Mouse (Mus musculus) neural tube, embryonic 12.5 days (tissue): Measurements from ENCODE around the gene Hnrnpa3. TPM values are rescaled to one million over a fixed set of nuclear protein-coding genes. Genes with fewer than 3 reads are reported as not detected.
"Not testable (repeated sequence)": the region's sequence is repeated elsewhere in the genome, so short reads cannot be mapped to it uniquely, and the experiment has no call there.

Experiments used
- ATAC-seq: fragments of 200-750 bp; cut with Nextera tagmentation; 2 replicates; pipeline ENCODE4 v1.8.0; 2017; ENCODE audit warnings: low read depth, mild to moderate bottlenecking, moderate TSS enrichment, moderate library complexity; ENCODE audit not compliant: low FRiP score
- H3K27ac ChIP-seq: fragments of 300-500 bp; sonication (generic); 2 replicates; pipeline ENCODE4 v1.5.1; 2016
- H3K27me3 ChIP-seq: fragments of 300-500 bp; sonication (generic); replicated peaks from 2 replicates; pipeline ENCODE4 v1.6.1; 2016; ENCODE audit warnings: mild to moderate bottlenecking
- H3K36me3 ChIP-seq: fragments of 300-500 bp; sonication (generic); 2 replicates; pipeline ENCODE4 v1.6.1; 2016; ENCODE audit warnings: mild to moderate bottlenecking
- H3K4me1 ChIP-seq: fragments of 300-500 bp; sonication (generic); 2 replicates; pipeline ENCODE4 v1.6.1; 2016
- H3K4me2 ChIP-seq: fragments of 300-500 bp; sonication (generic); replicated peaks from 2 replicates; pipeline ENCODE4 v1.6.1; 2016; ENCODE audit warnings: mild to moderate bottlenecking
- H3K4me3 ChIP-seq: fragments of 300-500 bp; sonication (generic); 2 replicates; pipeline ENCODE4 v1.5.1; 2016
- H3K9ac ChIP-seq: fragments of 300-500 bp; sonication (generic); 2 replicates; pipeline ENCODE4 v1.6.1; 2016; ENCODE audit warnings: mild to moderate bottlenecking
- H3K9me3 ChIP-seq: fragments of 300-500 bp; sonication (generic); 2 replicates; pipeline ENCODE4 v1.6.1; 2016; ENCODE audit warnings: mild to moderate bottlenecking
- WGBS: fragments of 180-500 bp; shearing (Covaris S2); methylation state at CpG from one replicate; pipeline ENCODE4 v1.1.7; 2016; 5-methylcytosine and 5-hydroxymethylcytosine counted together
- polyA plus RNA-seq: library from polyadenylated mRNA; unstranded; fragments of >200 nt; fragmentation: Nextera tagmentation; extraction: Ambion mirVana; gene quantifications from 2 replicates; pipeline ENCODE4 v1.2.1, GENCODE M21; 2016

The Hnrnpa3 gene
- polyA plus RNA-seq, 1 experiment from 2014 or later, result 334 TPM

DNA sequence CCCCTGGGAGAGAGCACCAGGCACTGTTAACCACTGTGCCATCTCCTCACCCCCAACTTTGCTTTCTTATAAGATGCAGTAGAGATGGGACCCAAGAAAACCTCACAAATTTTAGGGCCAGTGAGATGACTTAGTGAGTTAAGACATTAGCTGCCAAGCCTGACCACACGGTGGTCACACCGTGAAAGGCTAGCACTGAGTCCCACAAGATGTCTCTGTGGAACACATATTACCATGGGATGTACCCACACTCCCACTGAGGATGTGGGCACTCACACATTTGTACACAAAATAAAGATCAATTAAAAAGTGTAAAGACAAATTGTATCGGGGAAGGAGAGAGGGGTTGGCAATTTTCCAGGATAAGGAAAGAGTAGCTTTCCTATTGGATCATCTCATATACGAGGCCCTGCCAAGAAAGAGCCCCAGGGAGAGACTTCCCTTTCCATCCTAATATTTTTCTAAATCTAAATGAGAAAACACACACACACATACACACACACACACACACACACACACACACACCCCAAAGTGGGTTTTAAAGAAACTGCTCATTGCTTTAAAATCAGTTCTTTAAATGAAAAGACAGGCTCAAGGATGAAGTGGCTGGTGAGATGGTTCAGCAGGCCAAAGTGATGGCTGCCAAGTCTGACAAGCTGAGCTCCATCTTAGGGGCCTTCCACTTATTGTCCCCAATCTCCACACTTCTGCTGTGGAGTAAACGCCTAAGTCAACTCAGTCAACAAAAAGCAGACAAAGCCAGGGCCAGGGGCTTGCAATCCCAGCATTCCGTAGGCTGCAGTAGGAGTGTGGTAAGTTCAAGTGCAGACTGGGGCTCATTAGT lies 32.2 kb upstream of the Hnrnpa3 start:
- no peak for ATAC-seq
- no peak overlapping the region for H3K9ac ChIP-seq
- H3K4me2 ChIP-seq, result no peak overlapping the region
- no peaks in the 10 kb centered on the region for H3K27me3 ChIP-seq
- H3K9me3 ChIP-seq, result no peaks in the 10 kb centered on the region
- no peak overlapping the region for H3K4me3 ChIP-seq
- no peak overlapping the region for H3K27ac ChIP-seq
- no peaks in the 10 kb centered on the region for H3K4me1 ChIP-seq
- H3K36me3 ChIP-seq, result no peaks in the 10 kb centered on the region
- 77% methylated on average over 6 of the region's 6 CpGs for WGBS

DNA sequence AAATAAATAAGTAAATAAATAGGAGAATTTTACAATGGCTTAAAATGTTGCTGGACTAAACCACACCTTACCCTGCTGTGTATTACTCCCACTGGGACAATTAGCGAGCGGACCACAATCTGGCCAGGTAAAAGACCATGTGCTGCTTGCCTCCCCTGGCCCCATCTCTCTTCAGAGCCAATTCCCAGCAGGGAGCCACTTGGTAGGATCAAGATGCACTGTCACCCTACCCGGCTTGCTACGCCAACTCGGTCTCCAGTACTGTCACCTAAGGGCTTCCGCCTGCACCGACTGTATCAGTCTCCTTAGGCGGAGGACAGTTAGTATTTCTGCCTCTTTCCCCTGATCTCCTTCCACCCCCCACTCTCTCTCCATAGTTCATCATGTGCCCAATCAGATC lies 30.6 kb upstream of the Hnrnpa3 start:
- Histone ChIP-seq H3K36me3 (no peaks in the 10 kb centered on the region), H3K27ac (no peak overlapping the region), H3K4me2 (no peak overlapping the region), H3K4me3 (no peak overlapping the region), H3K9me3 (no peaks in the 10 kb centered on the region), H3K4me1 (no peaks in the 10 kb centered on the region), H3K9ac (no peak overlapping the region), H3K27me3 (no peaks in the 10 kb centered on the region)
- no peak for ATAC-seq
- 92% methylated on average over 8 of the region's 8 CpGs for WGBS

DNA sequence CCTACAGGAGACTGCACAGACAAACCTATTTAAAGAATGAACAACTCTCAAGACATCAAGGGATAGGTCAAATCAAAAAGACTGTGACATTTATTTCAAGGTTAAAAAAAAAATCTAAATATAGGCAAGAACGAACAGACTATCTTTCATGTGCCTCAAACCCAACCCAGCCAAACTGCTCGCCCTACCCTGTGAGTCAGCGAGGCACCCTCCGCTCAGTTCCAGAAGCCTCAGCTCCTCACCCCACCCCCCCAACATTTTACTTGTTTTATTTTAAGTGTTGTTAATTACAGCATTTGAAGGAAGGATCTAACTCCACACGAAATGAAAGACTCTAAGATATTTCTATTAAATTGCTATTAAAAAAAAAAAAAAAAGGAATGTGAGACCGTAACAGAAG lies 27.6 kb upstream of the Hnrnpa3 start:
- Histone ChIP-seq H3K9ac (no peak overlapping the region), H3K4me2 (no peak overlapping the region), H3K9me3 (no peaks in the 10 kb centered on the region), H3K4me3 (no peak overlapping the region), H3K4me1 (no peaks in the 10 kb centered on the region), H3K27me3 (no peaks in the 10 kb centered on the region), H3K36me3 (no peaks in the 10 kb centered on the region), H3K27ac (no peak overlapping the region)
- ATAC-seq, result no peak
- WGBS, result 91% methylated on average over 6 of the region's 6 CpGs

DNA sequence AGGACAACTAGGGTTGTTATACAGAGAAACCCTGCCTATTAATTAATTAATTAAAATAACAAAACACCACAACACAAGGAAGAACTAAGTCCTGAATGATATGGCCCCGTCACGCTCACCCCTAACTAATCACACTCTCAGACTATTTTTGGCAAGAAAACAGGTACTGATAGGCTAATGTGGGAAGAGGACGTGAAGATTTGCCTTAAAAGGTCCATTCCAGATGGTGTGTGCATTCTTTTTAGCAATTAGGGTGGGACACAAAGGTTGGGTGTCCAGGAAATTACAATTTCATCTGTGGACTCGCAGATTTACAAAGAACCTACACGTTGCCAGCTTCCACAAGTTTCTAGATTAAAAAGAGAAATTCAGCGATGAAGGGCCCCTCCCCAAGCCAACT lies 27.0 kb upstream of the Hnrnpa3 start:
- no peaks in the 10 kb centered on the region for H3K4me1 ChIP-seq
- no peaks in the 10 kb centered on the region for H3K27me3 ChIP-seq
- H3K9me3 ChIP-seq, result no peaks in the 10 kb centered on the region
- H3K9ac ChIP-seq, result no peak overlapping the region
- H3K27ac ChIP-seq, result no peak overlapping the region
- no peak overlapping the region for H3K4me2 ChIP-seq
- no peak for ATAC-seq
- no peaks in the 10 kb centered on the region for H3K36me3 ChIP-seq
- H3K4me3 ChIP-seq, result no peak overlapping the region
- WGBS, result 89% methylated on average over 6 of the region's 6 CpGs

DNA sequence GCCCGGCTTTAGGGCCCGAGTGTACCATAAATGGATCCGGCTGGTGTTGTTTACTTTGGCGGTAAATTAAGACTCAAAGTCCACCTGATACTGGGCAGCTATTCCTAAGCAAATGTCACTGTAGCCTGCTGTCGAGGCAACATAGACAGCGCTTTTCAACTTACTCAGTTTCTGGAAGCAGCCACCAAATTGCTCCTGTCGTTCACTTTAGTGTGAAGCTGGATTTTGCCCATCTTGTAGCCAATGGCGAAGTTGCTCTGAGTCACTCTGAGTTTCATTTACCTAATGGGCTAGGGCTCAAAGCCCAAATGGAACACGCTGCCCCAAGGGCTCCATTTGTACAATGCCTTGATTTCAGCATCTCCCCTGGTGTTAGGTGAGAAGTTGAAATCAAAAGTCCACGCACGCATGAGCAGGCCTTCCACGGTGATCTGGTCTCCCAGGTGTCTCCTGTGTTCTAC lies 26.3 kb upstream of the Hnrnpa3 start:
- H3K9me3 ChIP-seq, result no peaks in the 10 kb centered on the region
- H3K27ac ChIP-seq, result no peak overlapping the region
- no peaks in the 10 kb centered on the region for H3K36me3 ChIP-seq
- H3K27me3 ChIP-seq, result no peaks in the 10 kb centered on the region
- no peaks in the 10 kb centered on the region for H3K4me1 ChIP-seq
- no peak overlapping the region for H3K9ac ChIP-seq
- no peak for ATAC-seq
- WGBS, result 93% methylated on average over 12 of the region's 12 CpGs
- no peak overlapping the region for H3K4me2 ChIP-seq
- no peak overlapping the region for H3K4me3 ChIP-seq

DNA sequence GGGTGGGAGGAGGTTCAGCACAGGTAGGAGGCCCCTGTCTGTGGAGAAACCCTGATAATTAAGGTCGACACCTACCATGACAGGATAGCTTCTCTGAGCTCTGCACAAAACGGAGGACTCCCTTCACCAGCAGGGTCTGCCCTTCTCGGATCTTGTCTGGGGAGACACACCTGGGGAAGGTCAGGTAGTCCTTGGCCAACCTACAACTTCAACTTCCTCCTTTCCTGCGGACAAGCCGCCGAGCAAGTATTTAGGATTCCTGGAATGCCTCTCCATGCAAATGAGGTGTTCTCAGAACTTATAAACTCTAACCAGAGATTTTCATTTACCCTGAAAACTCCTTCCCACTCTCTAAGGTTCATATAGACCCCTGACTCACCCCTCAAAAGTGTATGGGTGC lies 25.7 kb upstream of the Hnrnpa3 start:
- H3K27ac ChIP-seq, result no peak overlapping the region
- no peaks in the 10 kb centered on the region for H3K9me3 ChIP-seq
- H3K27me3 ChIP-seq, result no peaks in the 10 kb centered on the region
- no peak overlapping the region for H3K9ac ChIP-seq
- no peak overlapping the region for H3K4me2 ChIP-seq
- H3K36me3 ChIP-seq, result no peaks in the 10 kb centered on the region
- no peak overlapping the region for H3K4me3 ChIP-seq
- ATAC-seq, result no peak
- WGBS, result 80% methylated on average over 6 of the region's 6 CpGs
- H3K4me1 ChIP-seq, result no peaks in the 10 kb centered on the region

DNA sequence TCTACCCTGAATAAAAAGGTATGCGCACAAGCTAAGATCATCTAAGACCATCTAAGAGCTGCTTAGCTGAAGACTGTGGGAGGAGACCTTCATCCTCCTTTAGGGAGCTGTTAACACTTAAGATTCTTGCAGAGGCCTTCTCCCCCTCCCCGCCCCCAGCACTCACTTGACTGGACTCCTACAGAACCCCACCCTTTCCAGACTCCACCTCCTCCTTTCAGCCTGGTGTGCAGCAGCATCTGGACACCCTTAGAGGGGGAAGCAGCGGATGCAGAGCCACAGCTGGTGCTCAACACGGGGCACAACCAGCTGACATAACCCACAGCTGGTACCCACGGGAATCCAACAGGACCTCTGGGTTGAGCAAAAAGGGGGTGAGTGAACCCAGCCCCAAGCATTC lies 25.3 kb upstream of the Hnrnpa3 start:
- H3K36me3 ChIP-seq, result no peaks in the 10 kb centered on the region
- H3K4me1 ChIP-seq, result no peaks in the 10 kb centered on the region
- H3K9me3 ChIP-seq, result no peaks in the 10 kb centered on the region
- no peak overlapping the region for H3K27ac ChIP-seq
- no peaks in the 10 kb centered on the region for H3K27me3 ChIP-seq
- WGBS, result 77% methylated on average over 5 of the region's 5 CpGs
- ATAC-seq, result no peak
- H3K9ac ChIP-seq, result no peak overlapping the region
- no peak overlapping the region for H3K4me2 ChIP-seq
- no peak overlapping the region for H3K4me3 ChIP-seq

DNA sequence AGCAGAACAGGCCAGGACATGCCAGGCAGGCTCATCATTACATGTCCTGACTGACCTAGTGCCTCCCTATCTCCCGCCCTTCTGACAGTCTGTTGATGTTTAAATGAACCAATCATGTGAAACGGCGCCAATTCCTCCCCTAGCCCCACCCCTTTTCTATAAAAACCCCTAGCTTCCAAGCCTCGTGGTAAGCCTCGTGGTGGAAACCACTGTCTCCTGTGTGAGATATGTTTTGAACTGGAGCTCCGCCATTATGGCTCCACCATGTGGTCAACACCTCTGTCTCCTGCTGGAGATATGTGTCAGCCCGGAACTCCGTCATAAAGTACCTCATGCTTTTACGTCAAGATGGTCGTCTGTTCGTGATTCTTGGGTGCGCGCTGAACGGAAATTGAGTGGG lies 24.6 kb upstream of the Hnrnpa3 start:
- not testable (repeated sequence) for H3K27me3 ChIP-seq, H3K27ac ChIP-seq, H3K9ac ChIP-seq, H3K9me3 ChIP-seq, H3K4me3 ChIP-seq, ATAC-seq, H3K36me3 ChIP-seq, H3K4me2 ChIP-seq, H3K4me1 ChIP-seq
- 93% methylated on average over 14 of the region's 14 CpGs for WGBS

DNA sequence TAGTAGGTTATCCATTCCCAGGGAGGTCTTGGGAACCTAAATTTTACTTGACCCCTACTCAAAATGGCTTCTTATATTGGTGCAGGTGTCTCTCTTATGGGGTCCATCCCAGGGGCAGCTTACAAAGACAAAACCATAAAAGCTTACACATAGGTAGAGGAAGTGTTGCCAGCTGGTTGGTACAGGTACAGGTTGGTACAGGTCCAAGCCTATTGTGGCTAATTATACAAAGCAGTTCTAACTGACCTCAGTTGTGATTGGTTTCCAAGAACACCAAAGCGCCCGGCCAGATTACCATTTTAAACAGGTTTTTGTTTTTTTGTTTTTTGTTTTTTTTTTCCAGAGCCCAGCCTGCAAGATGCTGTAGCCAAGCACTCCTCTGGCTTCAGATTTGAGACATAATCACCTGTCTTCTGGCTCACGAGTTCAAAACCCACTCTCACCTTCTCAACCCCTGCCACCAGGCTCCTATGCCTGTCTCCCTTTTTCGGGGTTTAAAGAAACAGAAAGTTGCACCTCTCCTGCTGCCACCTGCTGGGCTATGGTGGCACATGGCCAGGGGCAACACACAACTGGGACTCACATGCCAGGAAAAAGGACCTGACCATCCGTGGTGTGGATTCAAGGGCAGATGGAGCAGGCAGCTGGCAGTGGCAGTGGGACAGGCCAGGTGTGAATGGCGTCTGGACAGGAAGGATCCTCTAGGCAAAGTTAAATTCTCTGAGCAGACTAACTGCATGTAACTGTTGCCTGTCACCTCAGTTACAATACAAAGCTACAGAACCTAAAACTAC lies 22.6 kb upstream of the Hnrnpa3 start:
- Histone ChIP-seq H3K27me3 (no peaks in the 10 kb centered on the region), H3K9ac (no peak overlapping the region), H3K4me1 (no peaks in the 10 kb centered on the region), H3K36me3 (no peaks in the 10 kb centered on the region), H3K9me3 (no peaks in the 10 kb centered on the region), H3K27ac (no peak overlapping the region), H3K4me3 (no peak overlapping the region), H3K4me2 (no peak overlapping the region)
- 79% methylated on average over 6 of the region's 6 CpGs for WGBS
- no peak for ATAC-seq

DNA sequence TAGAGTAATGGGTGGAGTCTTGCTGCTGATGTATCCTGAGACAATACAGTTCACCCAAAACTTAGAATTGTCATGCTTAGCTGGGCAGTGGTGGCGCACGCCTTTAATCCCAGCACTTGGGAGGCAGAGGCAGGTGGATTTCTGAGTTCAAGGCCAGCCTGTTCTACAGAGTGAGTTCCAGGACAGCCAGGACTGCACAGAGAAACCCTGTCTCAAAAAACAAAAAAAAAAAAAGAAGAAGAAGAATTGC lies 22.1 kb upstream of the Hnrnpa3 start:
- not testable (repeated sequence) for H3K36me3 ChIP-seq, ATAC-seq, H3K9me3 ChIP-seq, H3K4me3 ChIP-seq, H3K4me2 ChIP-seq, H3K9ac ChIP-seq, H3K4me1 ChIP-seq, H3K27ac ChIP-seq, H3K27me3 ChIP-seq
- WGBS, result 100% methylated on average over 2 of the region's 2 CpGs

DNA sequence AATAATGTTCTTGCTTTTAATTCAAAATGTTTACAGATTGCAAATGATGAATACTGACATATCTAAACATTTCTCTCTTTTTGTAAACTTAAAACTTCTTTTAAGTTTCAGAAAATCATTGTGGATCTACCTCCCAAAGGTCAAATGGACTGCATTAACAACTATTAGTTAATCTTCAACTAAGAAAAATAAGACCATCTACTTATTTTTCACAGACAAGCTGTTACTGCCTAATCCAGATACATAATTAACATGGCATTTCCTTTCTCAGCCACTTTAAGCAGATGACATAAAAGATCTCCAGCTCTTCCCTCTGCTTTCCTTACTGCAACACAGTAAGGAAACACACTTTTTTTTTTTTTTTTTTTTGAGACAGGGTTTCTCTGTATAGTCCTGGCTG lies 21.7 kb upstream of the Hnrnpa3 start:
- H3K36me3 ChIP-seq, result no peaks in the 10 kb centered on the region
- H3K4me1 ChIP-seq, result no peaks in the 10 kb centered on the region
- H3K4me2 ChIP-seq, result no peak overlapping the region
- H3K9ac ChIP-seq, result no peak overlapping the region
- no peak overlapping the region for H3K4me3 ChIP-seq
- no peaks in the 10 kb centered on the region for H3K27me3 ChIP-seq
- no peak overlapping the region for H3K27ac ChIP-seq
- ATAC-seq, result no peak
- H3K9me3 ChIP-seq, result no peaks in the 10 kb centered on the region

DNA sequence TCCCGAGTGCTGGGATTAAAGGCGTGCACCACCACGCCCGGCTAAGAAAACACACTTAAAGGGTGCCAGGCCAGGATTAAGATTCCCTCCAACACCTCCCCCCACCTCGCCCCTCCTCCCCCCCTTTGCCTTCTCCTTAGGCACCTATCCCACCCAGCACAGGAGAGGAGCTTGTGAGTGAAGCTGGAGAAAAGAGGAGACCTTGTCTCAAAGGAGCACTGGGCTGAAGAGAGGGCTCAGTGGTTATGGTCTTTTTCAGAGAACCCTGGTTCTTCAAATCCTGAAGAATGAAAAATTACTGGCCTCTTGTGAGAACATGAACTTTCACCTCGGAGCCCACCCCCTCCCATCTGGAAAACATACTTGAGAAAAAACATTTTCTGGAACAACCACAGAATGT lies 21.2 kb upstream of the Hnrnpa3 start:
- H3K36me3 ChIP-seq, H3K4me2 ChIP-seq, ATAC-seq, H3K4me3 ChIP-seq, H3K9ac ChIP-seq, H3K27me3 ChIP-seq, H3K4me1 ChIP-seq, H3K27ac ChIP-seq, H3K9me3 ChIP-seq: not testable (repeated sequence)
- WGBS, result 91% methylated on average over 6 of the region's 6 CpGs

DNA sequence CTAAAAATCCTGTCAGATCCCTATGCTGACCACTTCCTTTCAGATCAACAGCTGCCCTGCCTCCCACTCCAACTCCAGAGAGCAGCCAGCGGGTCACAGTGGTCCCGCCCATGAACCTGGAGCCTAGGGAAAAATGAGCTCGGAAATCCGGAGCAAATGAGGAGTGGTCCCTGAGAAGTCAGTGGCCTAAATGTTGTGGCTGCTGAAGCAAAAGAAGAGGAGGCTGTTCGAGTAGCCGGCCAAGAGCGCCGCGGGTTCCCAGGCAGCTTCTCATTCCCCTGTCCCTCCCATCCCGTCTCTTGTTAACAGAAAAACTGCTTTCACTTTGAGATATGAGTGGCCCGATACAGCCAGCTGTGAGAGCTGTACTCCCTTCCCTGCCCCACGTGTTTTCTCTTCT lies 19.5 kb upstream of the Hnrnpa3 start:
- H3K4me1 ChIP-seq, H3K27me3 ChIP-seq, H3K36me3 ChIP-seq, H3K9ac ChIP-seq, H3K9me3 ChIP-seq, H3K4me2 ChIP-seq, ATAC-seq, H3K27ac ChIP-seq, H3K4me3 ChIP-seq: not testable (repeated sequence)
- 78% methylated on average over 11 of the region's 12 CpGs for WGBS
